Mouse (Mus musculus) lung, postnatal 25 days (tissue): ENCODE measurements at regions not wholly inside any gene's neighbourhood (a gene's known extent, or its start where the extent isn't known, plus 50 kb on each side); places are given as distances from the start of the nearest gene placed in this dataset.

Experiments used
- DNase-seq: peaks from one replicate; pipeline ENCODE4 v3.0.0; 2022; ENCODE audit warnings: low spot score

- DNase-seq: no peak
These were observed 492.5 kb upstream of the Zfp960 start for GRCm38 (mm10) chr17:16571403-16571802.

DNA sequence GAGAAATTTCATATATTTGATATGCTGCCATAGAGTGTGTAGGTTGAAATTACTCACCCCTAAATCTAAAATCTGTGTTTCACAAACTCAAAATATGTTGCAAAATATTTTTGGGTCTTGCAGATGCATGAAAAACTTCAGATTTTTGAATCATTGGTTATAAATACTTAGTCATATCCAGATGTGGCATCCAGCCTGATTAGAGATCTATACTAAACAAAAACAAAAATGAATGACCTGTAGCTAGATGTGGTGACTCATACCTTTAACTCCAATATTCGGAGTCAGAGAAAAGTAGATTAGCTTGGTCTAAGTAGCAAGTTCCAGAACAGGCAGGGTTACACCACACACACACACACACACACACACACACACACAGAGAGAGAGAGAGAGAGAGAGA, 475.1 kb upstream of the Zfp960 start:
- DNase-seq: no peak

DNA sequence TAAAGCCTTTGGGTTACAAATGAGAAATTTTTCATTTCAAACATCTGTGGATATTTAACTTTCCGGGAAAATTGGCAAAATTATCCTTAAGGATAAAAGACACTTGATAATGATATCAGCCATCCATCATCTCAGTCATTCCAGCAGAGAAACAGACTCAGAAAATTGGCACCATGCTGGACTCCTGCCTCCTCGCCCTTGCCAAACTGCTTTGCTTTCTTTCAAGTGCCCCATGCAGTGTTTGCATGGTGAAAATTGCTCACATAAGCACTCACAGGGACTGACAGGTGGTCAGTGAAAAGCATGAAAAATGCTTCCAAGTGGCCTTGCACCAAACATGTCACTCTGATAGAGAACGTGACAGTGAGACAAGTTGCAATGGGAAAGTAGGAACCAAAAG, 464.2 kb upstream of the Zfp960 start:
- DNase-seq: no peak

- no peak for DNase-seq
These were observed 451.4 kb upstream of the Zfp960 start for GRCm38 (mm10) chr17:16612405-16612979.

DNA sequence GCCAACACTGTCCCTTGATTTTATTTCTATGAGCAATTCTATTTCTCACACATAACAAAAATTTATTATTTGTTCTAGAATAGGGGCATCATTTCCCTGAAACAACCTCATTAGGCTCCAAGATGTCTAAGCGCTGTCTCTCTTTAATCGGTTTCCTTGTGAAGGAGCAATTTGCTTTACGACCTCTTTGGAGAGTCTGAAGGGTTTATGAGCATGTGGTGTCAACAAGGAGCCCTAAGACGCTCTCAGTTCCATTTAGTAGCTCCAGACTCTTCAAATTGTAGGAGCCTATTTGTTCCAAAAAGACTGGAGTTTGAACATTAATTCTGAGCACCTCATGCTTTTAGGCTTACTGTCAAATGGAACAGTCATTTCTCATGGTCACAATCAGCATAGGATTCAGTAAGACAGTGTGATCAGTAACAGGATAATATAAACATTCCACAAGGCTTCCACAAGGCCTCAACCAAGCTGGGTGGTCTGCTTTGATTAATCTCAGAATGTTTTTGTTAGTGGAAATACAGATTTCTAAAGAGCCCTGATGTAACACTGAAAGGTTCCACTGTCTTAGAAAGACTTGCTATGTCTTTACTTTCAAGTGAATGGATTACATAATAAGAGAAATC, 441.9 kb upstream of the Zfp960 start:
- DNase-seq: no peak

DNA sequence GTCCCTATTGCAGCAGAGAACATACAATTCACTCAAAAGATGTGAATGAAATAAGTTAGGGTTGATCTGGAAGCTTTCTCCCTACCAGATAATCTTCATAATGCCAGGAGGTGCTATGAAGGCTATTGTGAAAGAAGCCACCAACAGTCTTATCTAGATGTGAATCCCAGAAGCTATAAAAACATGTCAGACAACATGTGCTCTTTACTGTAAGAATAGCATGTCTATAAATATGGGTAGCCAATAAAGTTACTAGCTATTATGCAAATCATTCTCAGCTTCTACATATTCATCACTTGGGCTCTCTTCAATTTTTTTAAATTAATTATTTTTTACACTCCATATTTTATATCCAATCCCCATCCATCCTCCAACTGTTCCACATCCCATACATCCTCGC, 434.1 kb upstream of the Zfp960 start:
- no peak for DNase-seq

- DNase-seq: no peak
These were observed 430.5 kb upstream of the Zfp960 start for GRCm38 (mm10) chr17:16633426-16633825.

- DNase-seq: no peak
These were observed 426.4 kb upstream of the Zfp960 start for GRCm38 (mm10) chr17:16637463-16637862.

- DNase-seq: no peak
These were observed 416.0 kb upstream of the Zfp960 start for GRCm38 (mm10) chr17:16647942-16648341.

DNA sequence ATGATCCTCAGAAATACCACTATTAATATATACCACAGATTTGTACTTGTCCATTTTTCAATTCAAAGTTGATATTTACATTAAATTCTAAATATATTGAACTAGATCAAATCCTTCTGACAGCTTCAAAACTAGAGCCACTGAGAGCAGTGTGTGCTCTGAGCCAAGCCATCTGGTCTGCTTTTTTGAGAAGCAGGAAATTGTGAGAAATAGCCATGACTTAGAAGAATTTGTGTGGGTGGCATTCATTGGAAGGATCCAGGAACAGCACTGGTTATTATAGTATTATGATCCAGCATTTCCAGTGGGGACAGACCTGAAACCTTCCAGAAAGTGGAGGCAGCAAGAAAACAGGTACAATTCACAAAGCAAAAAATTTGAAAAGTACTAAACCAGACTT, 398.7 kb upstream of the Zfp960 start:
- no peak for DNase-seq

DNA sequence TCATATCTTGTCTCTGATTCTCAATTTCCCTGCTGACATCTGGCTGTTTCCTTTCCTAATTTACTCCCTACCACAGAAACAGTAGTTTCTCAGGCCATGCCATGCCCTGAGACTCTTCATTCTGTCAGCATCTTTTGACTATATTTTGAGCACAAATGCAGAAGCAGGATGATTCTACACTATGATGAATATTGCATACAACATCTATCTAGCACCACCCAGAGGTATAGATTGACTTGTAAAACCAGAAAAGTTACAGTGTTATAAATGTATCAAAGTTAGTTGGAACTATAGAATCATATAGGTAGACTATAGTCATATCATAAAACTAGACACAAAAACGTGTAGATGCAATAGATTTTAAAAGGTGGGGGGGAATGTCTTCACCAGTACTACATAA, 396.3 kb upstream of the Zfp960 start:
- DNase-seq: no peak

DNA sequence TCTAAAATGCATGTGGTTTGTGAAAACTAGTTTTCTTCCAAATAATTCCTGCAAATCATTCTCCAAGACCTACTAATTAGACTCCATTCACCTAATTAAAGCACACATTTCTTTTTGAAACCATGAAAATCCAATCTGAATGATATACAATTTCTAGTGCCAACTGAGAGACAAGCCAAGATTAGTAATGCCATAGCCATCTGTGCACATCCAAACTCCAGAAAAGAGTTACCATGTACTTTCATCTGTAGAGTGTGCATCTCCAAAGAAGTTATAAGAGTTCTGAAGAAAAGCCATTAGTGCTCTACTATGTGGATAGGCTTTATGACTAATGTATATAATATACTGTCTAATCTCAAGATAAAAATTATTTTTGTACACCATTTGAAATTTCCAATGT, 359.7 kb upstream of the Zfp960 start:
- DNase-seq: no peak

DNA sequence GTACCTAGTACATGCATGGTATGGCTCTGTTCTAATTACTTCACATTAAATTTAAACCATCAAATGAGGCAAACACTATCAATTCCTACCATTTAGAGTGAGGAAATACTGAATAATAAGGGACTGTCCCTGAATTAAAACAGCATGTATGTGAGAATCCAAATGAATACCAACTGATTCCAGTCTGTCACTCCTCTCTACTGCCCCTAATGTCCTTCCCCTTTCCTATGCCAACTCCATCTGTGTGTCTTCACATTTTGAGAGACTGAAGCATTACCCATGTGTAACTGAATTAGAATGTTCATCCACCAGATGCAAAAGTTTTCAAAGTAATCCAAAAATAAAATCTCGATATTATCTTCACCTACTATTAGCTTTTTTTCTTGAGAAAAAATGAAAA, 358.0 kb upstream of the Zfp960 start:
- no peak for DNase-seq

DNA sequence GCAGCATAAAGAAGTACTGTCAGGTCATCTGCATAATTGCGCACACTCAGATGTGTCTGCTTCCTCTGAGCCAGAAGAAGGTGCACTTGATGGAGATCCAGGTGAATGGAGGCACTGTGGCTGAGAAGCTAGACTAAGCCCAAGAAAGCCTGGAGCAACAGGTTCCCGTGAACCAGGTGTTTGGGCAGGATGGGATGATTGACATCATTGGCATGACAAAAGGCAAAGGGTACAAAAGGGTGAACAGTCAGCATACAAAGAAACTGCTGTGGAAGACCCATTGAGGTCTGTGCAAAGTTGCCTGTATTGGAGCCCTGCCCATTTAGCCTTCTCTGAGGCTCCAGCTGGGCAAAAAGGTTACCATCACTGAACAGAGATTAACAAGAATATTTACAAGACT, 337.0 kb upstream of the Zfp960 start:
- no peak for DNase-seq

GRCm38 (mm10) chr17:16753090-16753489, 310.8 kb upstream of the Zfp960 start:
- no peak for DNase-seq

DNA sequence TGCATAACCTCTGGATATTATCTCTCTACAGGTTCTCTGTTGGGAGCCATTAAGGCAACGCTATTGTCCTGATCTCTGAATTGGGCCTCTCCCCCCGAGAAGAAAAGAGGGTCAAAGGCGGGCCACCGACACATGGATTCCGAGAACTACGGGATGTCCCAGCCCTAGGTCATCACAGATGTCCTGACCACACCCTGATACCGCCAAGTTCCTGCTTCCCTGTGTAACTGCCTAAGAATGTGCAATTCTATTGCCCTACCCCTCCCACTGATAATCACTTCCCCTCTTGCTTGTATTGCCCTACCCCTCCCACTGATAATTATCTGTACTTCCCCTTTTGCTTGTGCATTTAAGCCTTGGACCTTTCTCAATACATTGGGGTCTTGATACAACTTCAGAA, 293.3 kb upstream of the Zfp960 start:
- DNase-seq: peak; percentile 12

- no peak for DNase-seq
These were observed 265.6 kb upstream of the Zfp960 start for GRCm38 (mm10) chr17:16798316-16798715.

- DNase-seq: no peak
These were observed 258.9 kb upstream of the Zfp960 start for GRCm38 (mm10) chr17:16804986-16805385.

GRCm38 (mm10) chr17:16818421-16818820, 245.5 kb upstream of the Zfp960 start:
- no peak for DNase-seq

- DNase-seq: no peak
These were observed 242.2 kb upstream of the Zfp960 start for GRCm38 (mm10) chr17:16821716-16822115.

GRCm38 (mm10) chr17:16839152-16839551, 224.8 kb upstream of the Zfp960 start:
- no peak for DNase-seq

DNA sequence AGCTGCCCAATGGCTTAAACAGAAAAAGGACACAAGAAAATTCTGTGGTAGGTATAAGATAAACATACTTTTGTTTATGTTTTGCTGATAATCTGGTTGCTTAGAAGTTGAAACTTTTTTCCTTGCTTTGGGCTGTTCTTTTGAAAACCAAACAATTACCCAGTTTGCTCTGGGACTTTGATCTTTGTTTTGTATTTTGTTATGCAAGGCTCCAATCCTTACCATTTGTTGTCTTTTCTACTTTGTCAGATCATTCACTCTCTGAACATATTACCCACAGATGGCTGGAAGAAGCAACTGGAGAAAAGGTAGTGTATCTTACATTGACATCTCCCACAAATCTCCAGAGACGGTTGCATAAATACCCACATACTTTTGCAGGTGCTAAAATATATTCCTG, 203.1 kb upstream of the Zfp960 start:
- no peak for DNase-seq

DNA sequence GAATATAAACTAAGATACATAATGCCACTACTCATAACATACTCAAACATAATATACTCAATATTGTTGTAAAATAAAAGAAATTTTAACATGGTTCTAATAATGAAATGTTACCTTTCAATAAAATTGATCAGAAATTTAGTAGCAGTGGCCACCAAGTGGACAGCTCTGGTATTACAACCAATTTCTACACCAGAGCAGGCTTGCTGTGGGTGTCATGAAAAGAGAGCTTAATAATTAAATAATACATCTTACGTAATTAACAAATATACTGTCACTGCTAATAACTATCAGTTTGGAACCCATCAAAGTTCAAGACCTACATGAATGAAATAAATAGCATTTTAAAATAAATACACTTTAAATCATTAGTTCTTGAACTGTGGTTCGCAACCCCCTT, 163.1 kb upstream of the Zfp960 start:
- DNase-seq: peak; percentile 36

DNA sequence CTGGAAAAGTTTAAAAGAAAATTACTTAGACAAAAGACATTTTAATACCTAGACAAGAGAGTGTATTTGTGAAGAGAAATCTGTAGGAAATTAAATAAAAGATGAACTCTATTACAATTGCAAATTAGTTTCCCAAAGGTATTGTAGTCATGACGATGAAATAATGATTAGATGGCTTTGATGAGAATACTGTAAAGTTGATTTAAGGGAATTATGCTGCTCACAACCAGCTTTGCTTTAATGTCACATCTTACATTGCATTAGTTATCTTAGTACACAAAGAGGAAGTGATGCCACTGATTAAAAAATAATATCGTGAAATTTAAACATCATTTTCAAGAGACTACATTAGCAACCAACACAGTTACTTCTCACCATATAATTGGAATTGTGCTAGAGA, 145.7 kb upstream of the Zfp960 start:
- DNase-seq: no peak
